14 mouse cellular contexts compared by ENCODE assay signal in genomic region chr16:35183161-35183560, GRCm38 (mm10). TPM values are rescaled to one million over a fixed set of nuclear protein-coding genes. Genes with fewer than 3 reads are reported as not detected.
DNase-seq lines count a peak whose midpoint lies in the region; ATAC-seq and TF ChIP-seq lines count a peak whose summit lies in the region.
"Had no signal": no experiment of that assay in that cellular context is flagged by ENCODE, and none has a peak within 500 bp of the region (broad histone marks: within the 10 kb centered on the region; RNA-seq: fewer than 3 reads in every experiment).

No protein-coding gene starts in this region.

- TF ChIP-seq POLR2A in brain, embryonic 14.5 days (IDR thresholded peaks at IDR 0.05; ENCODE audit: borderline replicate concordance, extremely low read depth, insufficient read depth, insufficient read length, poor library complexity, severe bottlenecking) = no peak

- H3K4me3 ChIP-seq in hindbrain, embryonic 16.5 days (ENCODE audit: low read length) = no peak overlapping the region
- H3K4me3 ChIP-seq: hindbrain, embryonic 13.5 days; kidney, embryonic 15.5 days; megakaryocyte, embryonic 14.5 days had no signal

- peaks cover 10% of the 10 kb centered on the region for H3K4me1 ChIP-seq in hindbrain, embryonic 16.5 days (ENCODE audit: control insufficient read depth, insufficient read depth, low read depth, low read length)

- no peak overlapping the region for H3K4me2 ChIP-seq in hindbrain, embryonic 16.5 days (ENCODE audit: low read length)
- H3K4me2 ChIP-seq: hindbrain, embryonic 13.5 days; kidney, embryonic 15.5 days had no signal

- H3K9ac ChIP-seq in hindbrain, embryonic 16.5 days (ENCODE audit: low read depth, low read length) = no peak overlapping the region
- H3K9ac ChIP-seq: hindbrain, embryonic 13.5 days; kidney, embryonic 15.5 days had no signal

- H3K36me3 ChIP-seq in hindbrain, embryonic 16.5 days (ENCODE audit: control insufficient read depth, insufficient read depth, low read length) = peaks cover 2% of the 10 kb centered on the region; the same call in 1 of the 2 replicates
- H3K36me3 ChIP-seq: G1E; kidney, embryonic 15.5 days had no signal

- H3K27me3 ChIP-seq in hindbrain, embryonic 16.5 days (replicated peaks; ENCODE audit: control insufficient read depth, insufficient read depth, low read length) = no peaks in the 10 kb centered on the region
- H3K27me3 ChIP-seq: hindbrain, embryonic 13.5 days; kidney, embryonic 15.5 days had no signal

- TF ChIP-seq CTCF in brain, embryonic 14.5 days (IDR thresholded peaks at IDR 0.05; ENCODE audit: borderline replicate concordance, extremely low read depth, insufficient read depth, insufficient read length) = no peak

- no peak overlapping the region for H3K27ac ChIP-seq in hindbrain, embryonic 16.5 days (ENCODE audit: low read depth, low read length)
- H3K27ac ChIP-seq: hindbrain, embryonic 13.5 days; kidney, embryonic 15.5 days had no signal

- peak; percentile 55 for DNase-seq in adrenal gland, postnatal 10 days
- no peak for DNase-seq in adrenal gland, adult 8-10 months
- peak; percentile 39 to 57 for DNase-seq in left cerebral cortex, postnatal 14 days (ENCODE audit: low spot score in 2 of 2)
- no peak for DNase-seq in left cerebral cortex, adult 9 months (ENCODE audit: low spot score in 2 of 2)
- peak; percentile 8 for DNase-seq in brain, embryonic 14.5 days (ENCODE audit: low read depth)
- DNase-seq in heart, postnatal 4 days = peak; percentile 72
- DNase-seq: liver had no signal

- ATAC-seq in hindbrain, embryonic 16.5 days = no peak
- ATAC-seq in inflammation-experienced regulatory T-cells, adult 6 months = no peak
- ATAC-seq: activated CD4-positive, CD25-positive, alpha-beta regulatory T cell, adult 4 months had no signal

- WGBS in hindbrain, embryonic 16.5 days = 67% methylated on average over 11 of the region's 11 CpGs

- H3K9me3 ChIP-seq in hindbrain, embryonic 16.5 days (ENCODE audit: control insufficient read depth, low read length) = no peaks in the 10 kb centered on the region
- H3K9me3 ChIP-seq: G1E; hindbrain, embryonic 13.5 days; kidney, embryonic 15.5 days; megakaryocyte, embryonic 14.5 days had no signal

- intact Hi-C loops in left cerebral cortex, postnatal 14 days (cut with DNase I) = no loop called here

RNA-seq across cellular contexts. Expression of gene Adcy5, which starts 28.5 kb away (rescaled TPM):
- 1 to 10 TPM; 6.6 to 9.0 TPM for total RNA-seq in adrenal gland, postnatal 10 days (2021)
- total RNA-seq in adrenal gland, adult 8-10 months (2022) = 10 to 100 TPM; 11.8 to 19.1 (median 13.6) TPM
- 10 to 100 TPM; 87.4 to 95.7 TPM for total RNA-seq in left cerebral cortex, postnatal 14 days (2021)
- polyA plus RNA-seq in brain, embryonic 14.5 days (2012; rRNA removed) = 25.5 and 36.2 TPM in 2 replicates
- 10 to 100 TPM; 65.2 to 65.7 TPM for total RNA-seq in heart, postnatal 4 days (2021)
- polyA plus RNA-seq in hindbrain, embryonic 16.5 days (2015; fragmentation: Nextera tagmentation; extraction: Ambion mirVana) = 7.0 and 7.2 TPM in 2 replicates
- polyA plus RNA-seq in inflammation-experienced regulatory T-cells, adult 6 months (2017; shearing (Covaris generic)) = under 1 TPM; 0.04 to 0.33 (median 0.10) TPM
- polyA plus RNA-seq: G1E had no signal

Comparison
In these comparisons a context has a peak if more than half of its experiments do, and no peak if none do; other contexts are left out.
1. DNase-seq: peak in adrenal gland, postnatal 10 days (single experiment), left cerebral cortex, postnatal 14 days (2 of 2), brain, embryonic 14.5 days (single experiment) and heart, postnatal 4 days (single experiment); none in adrenal gland, adult 8-10 months (single experiment) and left cerebral cortex, adult 9 months (0 of 2).